Mouse (Mus musculus) kidney, embryonic 16.5 days (tissue): ENCODE results near the gene Vangl2. TPM values are rescaled to one million over a fixed set of nuclear protein-coding genes. Genes with fewer than 3 reads are reported as not detected.

Experiments used
- ATAC-seq: fragments of 200-750 bp; cut with Nextera tagmentation; 2 replicates; pipeline ENCODE4 v1.8.0; 2017; ENCODE audit warnings: moderate TSS enrichment; ENCODE audit not compliant: low FRiP score, low TSS enrichment
- H3K27ac ChIP-seq: fragments of 300-500 bp; sonication (generic); 2 replicates; pipeline ENCODE4 v1.5.1; 2014; ENCODE audit warnings: low read length
- H3K27me3 ChIP-seq: fragments of 300-500 bp; sonication (generic); 2 replicates; pipeline ENCODE4 v1.6.1; 2014; ENCODE audit warnings: low read length, control low read depth, mixed read lengths; ENCODE audit not compliant: insufficient read depth
- H3K36me3 ChIP-seq: fragments of 300-500 bp; sonication (generic); 2 replicates; pipeline ENCODE4 v1.6.1; 2014; ENCODE audit warnings: low read length, control low read depth, mixed read lengths; ENCODE audit not compliant: insufficient read depth
- H3K4me1 ChIP-seq: fragments of 300-500 bp; sonication (generic); 2 replicates; pipeline ENCODE4 v1.6.1; 2014; ENCODE audit warnings: low read length, control low read depth, mixed read lengths; ENCODE audit not compliant: insufficient read depth
- H3K4me2 ChIP-seq: fragments of 300-500 bp; sonication (generic); replicated peaks from 2 replicates; pipeline ENCODE4 v1.6.1; 2014; ENCODE audit warnings: low read depth, low read length
- H3K4me3 ChIP-seq: fragments of 300-500 bp; sonication (generic); 2 replicates; pipeline ENCODE4 v1.5.1; 2014; ENCODE audit warnings: mild to moderate bottlenecking, low read length
- H3K9ac ChIP-seq: fragments of 300-500 bp; sonication (generic); replicated peaks from 2 replicates; pipeline ENCODE4 v1.6.1; 2014; ENCODE audit warnings: low read length
- H3K9me3 ChIP-seq: fragments of 300-500 bp; sonication (generic); 2 replicates; pipeline ENCODE4 v1.6.1; 2016; ENCODE audit warnings: low read length, control low read depth
- WGBS: fragments of 180-500 bp; shearing (Covaris S2); extraction: QIAGEN DNeasy Blood & Tissue Kit; methylation state at CpG from one replicate; pipeline ENCODE4 v1.1.7; 2014; 5-methylcytosine and 5-hydroxymethylcytosine counted together
- polyA plus RNA-seq: library from polyadenylated mRNA; unstranded; fragments of >200 nt; fragmentation: Nextera tagmentation; extraction: Ambion mirVana; gene quantifications from 2 replicates; pipeline ENCODE4 v1.2.1, GENCODE M21; 2015

Vangl2 gene
- polyA plus RNA-seq, 1 experiment from 2014 or later: 14.6 TPM

GRCm38 (mm10) chr1:171960726-171961125 lies 67.5 kb downstream of the Vangl2 start:
- no peak overlapping the region for H3K4me3 ChIP-seq
- no peak overlapping the region for H3K27ac ChIP-seq
- H3K36me3 ChIP-seq: no peaks in the 10 kb centered on the region
- no peak overlapping the region for H3K4me2 ChIP-seq
- ATAC-seq: no peak
- no peaks in the 10 kb centered on the region for H3K9me3 ChIP-seq
- no peaks in the 10 kb centered on the region for H3K27me3 ChIP-seq
- no peaks in the 10 kb centered on the region for H3K4me1 ChIP-seq
- 93% methylated on average over 5 of the region's 5 CpGs for WGBS
- H3K9ac ChIP-seq: no peak overlapping the region

GRCm38 (mm10) chr1:171957411-171957810 lies 70.8 kb downstream of the Vangl2 start:
- H3K27ac ChIP-seq: no peak overlapping the region
- no peak overlapping the region for H3K4me3 ChIP-seq
- H3K36me3 ChIP-seq: no peaks in the 10 kb centered on the region
- 45% methylated on average over 2 of the region's 2 CpGs for WGBS
- no peaks in the 10 kb centered on the region for H3K4me1 ChIP-seq
- no peaks in the 10 kb centered on the region for H3K9me3 ChIP-seq
- H3K9ac ChIP-seq: no peak overlapping the region
- H3K4me2 ChIP-seq: no peak overlapping the region
- H3K27me3 ChIP-seq: no peaks in the 10 kb centered on the region
- ATAC-seq: no peak

GRCm38 (mm10) chr1:171955071-171955470 lies 73.2 kb downstream of the Vangl2 start:
- WGBS: 69% methylated on average over 6 of the region's 6 CpGs
- Histone ChIP-seq H3K4me3 (no peak overlapping the region), H3K4me1 (no peaks in the 10 kb centered on the region), H3K9me3 (no peaks in the 10 kb centered on the region), H3K36me3 (no peaks in the 10 kb centered on the region), H3K9ac (no peak overlapping the region), H3K27me3 (no peaks in the 10 kb centered on the region), H3K4me2 (no peak overlapping the region), H3K27ac (no peak overlapping the region)
- ATAC-seq: no peak

Other genes starting within 250 kb of the Vangl2 start
- 0.52 and 0.90 TPM in 2 replicates for gene Cd84, start 188.7 kb downstream of the Vangl2 start, polyA plus RNA-seq
- not detected in 2 replicates for gene Gm10521, start 132.8 kb downstream of the Vangl2 start, polyA plus RNA-seq
- 0.12 and 0.24 TPM in 2 replicates for gene Slamf6, start 110.9 kb downstream of the Vangl2 start, polyA plus RNA-seq
- not detected in 2 replicates for gene Nhlh1, start 29.1 kb upstream of the Vangl2 start, polyA plus RNA-seq
- gene Copa, start 54.1 kb upstream of the Vangl2 start, polyA plus RNA-seq: 260 and 264 TPM in 2 replicates
- 160 and 164 TPM in 2 replicates for gene Ncstn, start 54.4 kb upstream of the Vangl2 start, polyA plus RNA-seq
- gene Pex19, start 98.3 kb upstream of the Vangl2 start, polyA plus RNA-seq: 170 and 172 TPM in 2 replicates
- gene Dcaf8, start 119.6 kb upstream of the Vangl2 start, polyA plus RNA-seq: 147 and 149 TPM in 2 replicates
- 129 and 132 TPM in 2 replicates for gene Pea15a, start 178.4 kb upstream of the Vangl2 start, polyA plus RNA-seq
- gene Casq1, start 191.4 kb upstream of the Vangl2 start, polyA plus RNA-seq: 5.2 and 5.6 TPM in 2 replicates
- 0.05 TPM in 1 of 2 replicates, not detected in the other for gene Atp1a4, start 230.0 kb upstream of the Vangl2 start, polyA plus RNA-seq
- 60.2 and 69.7 TPM in 2 replicates for gene Igsf8, start 233.2 kb upstream of the Vangl2 start, polyA plus RNA-seq